11 mouse cellular contexts compared by ENCODE assay signal in the genomic region with DNA sequence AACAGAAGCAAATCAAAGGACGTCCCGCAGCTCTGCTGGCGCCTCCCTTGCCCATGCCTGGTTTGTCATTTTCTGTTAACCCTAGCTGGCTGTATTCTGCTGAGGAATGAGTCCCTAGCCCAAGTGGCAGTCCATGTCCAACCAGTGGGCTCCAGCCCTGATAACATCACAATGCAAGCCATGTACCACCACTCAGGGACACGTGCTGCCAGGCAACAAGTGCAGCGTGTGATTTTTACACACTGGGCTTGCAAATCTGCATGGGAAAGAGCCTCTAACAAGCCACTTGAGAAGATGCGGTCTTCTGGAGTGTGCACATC. TPM values are rescaled to one million over a fixed set of nuclear protein-coding genes. Genes with fewer than 3 reads are reported as not detected.
DNase-seq lines count a peak whose midpoint lies in the region; ATAC-seq lines count a peak whose summit lies in the region.
"Had no signal": no experiment of that assay in that cellular context is flagged by ENCODE, and none has a peak within 500 bp of the region (broad histone marks: within the 10 kb centered on the region; RNA-seq: fewer than 3 reads in every experiment).

No protein-coding gene starts in this region.

- no peaks in the 10 kb centered on the region for H3K9me3 ChIP-seq in heart, embryonic 12.5 days (replicated peaks)
- H3K9me3 ChIP-seq in embryonic facial prominence, embryonic 11.5 days (replicated peaks; ENCODE audit: control insufficient read depth, low read length): no peaks in the 10 kb centered on the region
- H3K9me3 ChIP-seq in limb, embryonic 10.5 days (replicated peaks): no peaks in the 10 kb centered on the region
- H3K9me3 ChIP-seq: liver, embryonic 15.5 days had no signal

- WGBS in heart, embryonic 12.5 days: 29% methylated on average over 6 of the region's 6 CpGs
- 44% methylated on average over 6 of the region's 6 CpGs for WGBS in embryonic facial prominence, embryonic 11.5 days
- 51% methylated on average over 6 of the region's 6 CpGs for WGBS in limb, embryonic 10.5 days

- no peak overlapping the region for H3K4me3 ChIP-seq in heart, embryonic 12.5 days
- no peak overlapping the region for H3K4me3 ChIP-seq in embryonic facial prominence, embryonic 11.5 days (ENCODE audit: low read depth, low read length)
- no peak overlapping the region for H3K4me3 ChIP-seq in limb, embryonic 10.5 days
- H3K4me3 ChIP-seq: liver, embryonic 15.5 days had no signal

- no peak overlapping the region for H3K9ac ChIP-seq in heart, embryonic 12.5 days
- H3K9ac ChIP-seq in embryonic facial prominence, embryonic 11.5 days (replicated peaks; ENCODE audit: low read length): no peak overlapping the region
- H3K9ac ChIP-seq: liver, embryonic 15.5 days had no signal

- DNase-seq in heart, adult 9 months (ENCODE audit: low spot score in 2 of 2): no peak
- peak; percentile 49 for DNase-seq in R1 (ENCODE audit: low read depth, low spot score)
- peak; percentile 16 for DNase-seq in embryonic facial prominence, embryonic 11.5 days (ENCODE audit: low spot score)
- no peak for DNase-seq in limb, embryonic 10.5 days (ENCODE audit: low spot score)
- DNase-seq in thymus, postnatal 0 days (ENCODE audit: low spot score): no peak
- no peak for DNase-seq in ovary, postnatal 10 days (ENCODE audit: low spot score)
- DNase-seq in urinary bladder, adult 2 months (ENCODE audit: low spot score): no peak
- DNase-seq: kidney, postnatal 4 days had no signal

- H3K27me3 ChIP-seq in heart, embryonic 12.5 days (replicated peaks): no peaks in the 10 kb centered on the region
- no peaks in the 10 kb centered on the region for H3K27me3 ChIP-seq in embryonic facial prominence, embryonic 11.5 days (ENCODE audit: control insufficient read depth, insufficient read depth, low read length)
- H3K27me3 ChIP-seq in limb, embryonic 10.5 days (ENCODE audit: low read depth, poor library complexity, severe bottlenecking): no peaks in the 10 kb centered on the region
- H3K27me3 ChIP-seq: CH12.LX; liver, embryonic 15.5 days had no signal

- ATAC-seq in heart, embryonic 12.5 days (ENCODE audit: insufficient number of reproducible peaks, low FRiP score): no peak
- peak; percentile 52; the same call in 1 of the 2 replicates for ATAC-seq in embryonic facial prominence, embryonic 11.5 days (replicated peaks; ENCODE audit: insufficient number of reproducible peaks, low FRiP score, low TSS enrichment, low read depth)

- peak overlapping the region; percentile 23; the same call in 1 of the 2 replicates for H3K4me2 ChIP-seq in heart, embryonic 12.5 days
- H3K4me2 ChIP-seq in embryonic facial prominence, embryonic 11.5 days (ENCODE audit: low read depth, low read length): no peak overlapping the region
- H3K4me2 ChIP-seq: liver, embryonic 15.5 days had no signal

- no peak overlapping the region for H3K27ac ChIP-seq in heart, embryonic 12.5 days (ENCODE audit: poor library complexity, severe bottlenecking)
- H3K27ac ChIP-seq in embryonic facial prominence, embryonic 11.5 days (replicated peaks; ENCODE audit: low read depth, low read length): no peak overlapping the region
- H3K27ac ChIP-seq in limb, embryonic 10.5 days: peak overlapping the region; percentile 69; the same call in 1 of the 2 replicates
- H3K27ac ChIP-seq: liver, embryonic 15.5 days had no signal

- no peaks in the 10 kb centered on the region for H3K36me3 ChIP-seq in heart, embryonic 12.5 days
- H3K36me3 ChIP-seq in embryonic facial prominence, embryonic 11.5 days (replicated peaks; ENCODE audit: control insufficient read depth, insufficient read depth, low read depth, low read length): no peaks in the 10 kb centered on the region
- no peaks in the 10 kb centered on the region for H3K36me3 ChIP-seq in limb, embryonic 10.5 days
- H3K36me3 ChIP-seq: liver, embryonic 15.5 days had no signal

- peaks cover 35% of the 10 kb centered on the region for H3K4me1 ChIP-seq in heart, embryonic 12.5 days (replicated peaks)
- H3K4me1 ChIP-seq in embryonic facial prominence, embryonic 11.5 days (ENCODE audit: control insufficient read depth, insufficient read depth, low read length): no peaks in the 10 kb centered on the region
- peaks cover 10% of the 10 kb centered on the region for H3K4me1 ChIP-seq in limb, embryonic 10.5 days
- H3K4me1 ChIP-seq: liver, embryonic 15.5 days had no signal

RNA-seq across cellular contexts. Expression of a gene that starts 13.9 kb away (rescaled TPM):
- polyA plus RNA-seq in heart, embryonic 12.5 days (2016; fragmentation: Nextera tagmentation; extraction: Ambion mirVana): 35.7 and 40.1 TPM in 2 replicates
- polyA plus RNA-seq in embryonic facial prominence, embryonic 11.5 days (2014; fragmentation: Nextera tagmentation; extraction: Ambion mirVana): 79.8 and 84.7 TPM in 2 replicates
- 63.9 and 78.3 TPM in 2 replicates for polyA plus RNA-seq in limb, embryonic 10.5 days (2016; fragmentation: Nextera tagmentation; extraction: Ambion mirVana)
- polyA plus RNA-seq in thymus, postnatal 0 days (2015; fragmentation: Nextera tagmentation; extraction: Ambion mirVana): 24.5 and 25.2 TPM in 2 replicates
- polyA plus RNA-seq in urinary bladder, adult 2 months (2012; rRNA removed): 21.0 and 25.7 TPM in 2 replicates

RNA-seq across cellular contexts. Expression of a gene that starts 26.8 kb away (rescaled TPM):
- 4.4 and 4.9 TPM in 2 replicates for polyA plus RNA-seq in heart, embryonic 12.5 days (2016; fragmentation: Nextera tagmentation; extraction: Ambion mirVana)
- polyA plus RNA-seq in embryonic facial prominence, embryonic 11.5 days (2014; fragmentation: Nextera tagmentation; extraction: Ambion mirVana): 5.2 and 6.3 TPM in 2 replicates
- 6.5 and 6.9 TPM in 2 replicates for polyA plus RNA-seq in limb, embryonic 10.5 days (2016; fragmentation: Nextera tagmentation; extraction: Ambion mirVana)
- 2.0 and 2.4 TPM in 2 replicates for polyA plus RNA-seq in thymus, postnatal 0 days (2015; fragmentation: Nextera tagmentation; extraction: Ambion mirVana)
- 4.4 and 5.8 TPM in 2 replicates for polyA plus RNA-seq in urinary bladder, adult 2 months (2012; rRNA removed)

Comparison
In these comparisons a context has a peak if more than half of its experiments do, and no peak if none do; other contexts are left out.
1. DNase-seq: peak in R1 (single experiment) and embryonic facial prominence, embryonic 11.5 days (single experiment); none in heart, adult 9 months (0 of 2), limb, embryonic 10.5 days (single experiment), thymus, postnatal 0 days (single experiment), ovary, postnatal 10 days (single experiment) and urinary bladder, adult 2 months (single experiment).